Mouse (Mus musculus) heart, embryonic 12.5 days (tissue): ENCODE measurements at regions not wholly inside any gene's neighbourhood (a gene's known extent, or its start where the extent isn't known, plus 50 kb on each side); places are given as distances from the start of the nearest gene placed in this dataset.

Experiments used
- ATAC-seq: fragments of 200-750 bp; cut with Nextera tagmentation; 2 replicates; pipeline ENCODE4 v1.8.0; 2017; ENCODE audit warnings: moderate TSS enrichment, moderate library complexity; ENCODE audit not compliant: insufficient number of reproducible peaks, low FRiP score
- H3K27ac ChIP-seq: fragments of 300-500 bp; sonication (generic); 2 replicates; pipeline ENCODE4 v1.5.1; 2016; ENCODE audit warnings: mild to moderate bottlenecking, moderate library complexity; ENCODE audit not compliant: poor library complexity, severe bottlenecking
- H3K27me3 ChIP-seq: fragments of 300-500 bp; sonication (generic); replicated peaks from 2 replicates; pipeline ENCODE4 v1.6.1; 2016; ENCODE audit warnings: mild to moderate bottlenecking, moderate library complexity
- H3K36me3 ChIP-seq: fragments of 300-500 bp; sonication (generic); 2 replicates; pipeline ENCODE4 v1.6.1; 2016; ENCODE audit warnings: mild to moderate bottlenecking, moderate library complexity
- H3K4me1 ChIP-seq: fragments of 300-500 bp; sonication (generic); replicated peaks from 2 replicates; pipeline ENCODE4 v1.6.1; 2016; ENCODE audit warnings: mild to moderate bottlenecking
- H3K4me2 ChIP-seq: fragments of 300-500 bp; sonication (generic); 2 replicates; pipeline ENCODE4 v1.6.1; 2016; ENCODE audit warnings: mild to moderate bottlenecking, moderate library complexity
- H3K4me3 ChIP-seq: fragments of 300-500 bp; sonication (generic); 2 replicates; pipeline ENCODE4 v1.5.1; 2016; ENCODE audit warnings: mild to moderate bottlenecking
- H3K9ac ChIP-seq: fragments of 300-500 bp; sonication (generic); 2 replicates; pipeline ENCODE4 v1.6.1; 2016; ENCODE audit warnings: mild to moderate bottlenecking, moderate library complexity
- H3K9me3 ChIP-seq: fragments of 300-500 bp; sonication (generic); replicated peaks from 2 replicates; pipeline ENCODE4 v1.6.1; 2016; ENCODE audit warnings: mild to moderate bottlenecking, moderate library complexity
- WGBS: fragments of 180-500 bp; shearing (Covaris S2); methylation state at CpG from one replicate; pipeline ENCODE4 v1.1.7; 2016; 5-methylcytosine and 5-hydroxymethylcytosine counted together

- Histone ChIP-seq H3K27ac (no peak overlapping the region), H3K27me3 (peaks cover 6% of the 10 kb centered on the region), H3K4me2 (no peak overlapping the region), H3K4me3 (no peak overlapping the region), H3K9me3 (no peaks in the 10 kb centered on the region), H3K4me1 (peaks cover 9% of the 10 kb centered on the region), H3K9ac (no peak overlapping the region), H3K36me3 (no peaks in the 10 kb centered on the region)
- no peak for ATAC-seq
- WGBS: 79% methylated on average over 3 of the region's 3 CpGs
Observed at GRCm38 (mm10) chr17:87566296-87566695, 69.5 kb upstream of the Epcam start.

GRCm38 (mm10) chr17:87566996-87567395, 68.8 kb upstream of the Epcam start:
- Histone ChIP-seq H3K4me1 (peaks cover 11% of the 10 kb centered on the region), H3K9ac (no peak overlapping the region), H3K4me3 (no peak overlapping the region), H3K27ac (no peak overlapping the region), H3K36me3 (no peaks in the 10 kb centered on the region), H3K27me3 (peaks cover 6% of the 10 kb centered on the region), H3K4me2 (no peak overlapping the region), H3K9me3 (no peaks in the 10 kb centered on the region)
- ATAC-seq: no peak
- 51% methylated on average over 9 of the region's 9 CpGs for WGBS

GRCm38 (mm10) chr17:87567475-87567874, 68.3 kb upstream of the Epcam start:
- Histone ChIP-seq H3K36me3 (no peaks in the 10 kb centered on the region), H3K9me3 (no peaks in the 10 kb centered on the region), H3K4me2 (no peak overlapping the region), H3K4me1 (peaks cover 11% of the 10 kb centered on the region), H3K4me3 (no peak overlapping the region), H3K9ac (no peak overlapping the region), H3K27me3 (peaks cover 6% of the 10 kb centered on the region), H3K27ac (no peak overlapping the region)
- 27% methylated on average over 2 of the region's 2 CpGs for WGBS
- no peak for ATAC-seq

GRCm38 (mm10) chr17:87569981-87570380, 65.8 kb upstream of the Epcam start:
- 67% methylated on average over 9 of the region's 9 CpGs for WGBS
- Histone ChIP-seq H3K4me2 (no peak overlapping the region), H3K27me3 (peaks cover 6% of the 10 kb centered on the region), H3K9ac (no peak overlapping the region), H3K9me3 (no peaks in the 10 kb centered on the region), H3K4me1 (peaks cover 11% of the 10 kb centered on the region), H3K4me3 (no peak overlapping the region), H3K36me3 (no peaks in the 10 kb centered on the region), H3K27ac (no peak overlapping the region)
- ATAC-seq: no peak

GRCm38 (mm10) chr17:87570676-87571344, 65.0 kb upstream of the Epcam start:
- Histone ChIP-seq H3K4me1 (peaks cover 11% of the 10 kb centered on the region), H3K36me3 (no peaks in the 10 kb centered on the region), H3K9ac (0 out of 2 replicates have a peak overlapping the region, but pooled peaks have one; percentile 3), H3K27me3 (peaks cover 6% of the 10 kb centered on the region), H3K4me3 (peak overlapping the region; percentile 31; the same call in 1 of the 2 replicates), H3K4me2 (peak overlapping the region; percentile 64), H3K9me3 (no peaks in the 10 kb centered on the region), H3K27ac (no peak overlapping the region)
- 48% methylated on average over 18 of the region's 18 CpGs for WGBS
- no peak for ATAC-seq

GRCm38 (mm10) chr17:87571345-87571932, 64.3 kb upstream of the Epcam start:
- 9% methylated on average over 18 of the region's 18 CpGs for WGBS
- H3K9ac ChIP-seq: 0 out of 2 replicates have a peak overlapping the region, but pooled peaks have one; percentile 3
- no peaks in the 10 kb centered on the region for H3K9me3 ChIP-seq
- ATAC-seq: peak; percentile 71
- peaks cover 6% of the 10 kb centered on the region for H3K27me3 ChIP-seq
- no peak overlapping the region for H3K27ac ChIP-seq
- peak overlapping the region; percentile 31 for H3K4me3 ChIP-seq
- H3K4me1 ChIP-seq: peaks cover 11% of the 10 kb centered on the region
- H3K4me2 ChIP-seq: peak overlapping the region; percentile 64
- no peaks in the 10 kb centered on the region for H3K36me3 ChIP-seq

- Histone ChIP-seq H3K9me3 (peaks cover 11% of the 10 kb centered on the region; the same call in 1 of the 2 replicates), H3K4me2 (no peak overlapping the region), H3K4me3 (no peak overlapping the region), H3K27me3 (0 out of 2 replicates have a peak, but pooled peaks cover 3% of the 10 kb centered on the region), H3K4me1 (0 out of 2 replicates have a peak, but pooled peaks cover 5% of the 10 kb centered on the region), H3K27ac (no peak overlapping the region), H3K36me3 (no peaks in the 10 kb centered on the region), H3K9ac (no peak overlapping the region)
- no peak for ATAC-seq
- 51% methylated on average over 6 of the region's 6 CpGs for WGBS
Observed at GRCm38 (mm10) chr17:87583575-87583974, 52.2 kb upstream of the Epcam start.

- Histone ChIP-seq H3K9ac (no peak overlapping the region), H3K4me3 (no peak overlapping the region), H3K36me3 (no peaks in the 10 kb centered on the region), H3K27me3 (0 out of 2 replicates have a peak, but pooled peaks cover 3% of the 10 kb centered on the region), H3K4me2 (no peak overlapping the region), H3K4me1 (0 out of 2 replicates have a peak, but pooled peaks cover 5% of the 10 kb centered on the region), H3K9me3 (peaks cover 7% of the 10 kb centered on the region; the same call in 1 of the 2 replicates), H3K27ac (no peak overlapping the region)
- WGBS: 63% methylated on average over 6 of the region's 6 CpGs
- ATAC-seq: no peak
Observed at GRCm38 (mm10) chr17:87585355-87585754, 50.4 kb upstream of the Epcam start.
